Mouse (Mus musculus) 3T3-L1 (cell line): ENCODE results near the gene Sema4b.

Source experiments
- DNase-seq: peaks from one replicate; pipeline ENCODE4 v3.0.0-alpha.2; 2015; ENCODE audit warnings: low read depth, low spot score

Sema4b gene

DNA sequence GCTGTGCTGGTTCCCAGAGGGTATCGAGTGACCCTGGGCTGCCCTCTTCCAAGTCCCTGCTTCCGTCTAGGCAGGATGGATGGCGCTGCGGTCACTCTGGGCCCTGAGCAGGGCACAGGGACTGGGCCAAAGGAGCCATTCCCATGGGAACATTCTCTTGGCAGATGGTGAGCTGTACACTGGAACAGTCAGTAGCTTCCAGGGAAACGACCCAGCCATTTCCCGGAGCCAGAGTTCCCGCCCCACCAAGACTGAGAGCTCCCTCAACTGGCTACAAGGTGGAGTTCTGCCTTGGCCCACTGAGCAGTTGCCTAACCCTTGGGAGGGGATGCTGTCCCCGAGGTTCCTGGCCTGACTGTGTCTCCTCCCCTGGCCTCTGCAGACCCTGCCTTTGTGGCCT lies 29.9 kb downstream of the Sema4b start:
- peak; percentile 20 for DNase-seq

DNA sequence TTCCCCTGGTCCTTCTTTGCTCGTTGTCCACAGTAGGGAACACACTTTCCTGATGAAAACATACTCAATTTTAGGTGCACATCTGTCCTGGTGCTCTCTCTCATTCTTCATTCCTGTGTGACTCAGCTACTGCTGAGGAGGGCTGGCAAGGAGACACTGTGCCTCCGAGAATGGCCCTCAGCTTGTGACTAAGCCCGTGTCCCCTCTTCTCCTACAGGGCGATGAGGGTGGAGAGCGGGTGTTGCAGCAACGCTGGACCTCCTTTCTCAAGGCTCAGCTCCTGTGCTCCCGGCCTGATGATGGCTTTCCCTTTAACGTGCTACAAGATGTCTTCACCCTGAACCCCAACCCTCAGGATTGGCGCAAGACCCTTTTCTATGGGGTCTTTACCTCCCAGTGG lies 32.0 kb downstream of the Sema4b start:
- DNase-seq, result no peak

DNA sequence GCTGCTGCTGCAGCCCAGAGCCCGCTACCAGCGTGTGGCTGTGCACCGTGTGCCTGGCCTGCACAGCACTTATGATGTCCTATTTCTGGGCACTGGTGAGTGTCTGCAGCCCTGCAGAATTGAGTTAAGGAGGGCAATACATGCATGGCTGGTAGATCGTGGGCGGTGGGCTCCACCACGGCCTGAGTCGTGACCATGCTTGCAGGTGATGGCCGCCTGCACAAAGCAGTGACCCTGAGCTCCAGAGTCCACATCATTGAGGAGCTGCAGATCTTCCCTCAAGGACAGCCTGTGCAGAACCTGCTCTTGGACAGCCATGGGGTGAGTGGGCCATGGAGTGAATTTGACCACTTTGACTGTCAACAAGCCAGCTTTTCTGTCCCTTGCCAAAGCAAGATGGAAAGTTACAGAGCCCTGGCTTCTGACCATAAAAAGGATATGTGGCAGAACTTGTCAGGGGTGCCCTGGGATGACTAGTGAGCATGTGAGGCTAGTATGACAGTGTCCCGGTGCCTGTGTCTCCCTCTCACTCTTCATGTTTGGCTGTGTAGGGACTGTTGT lies 33.7 kb downstream of the Sema4b start:
- DNase-seq, result no peak

DNA sequence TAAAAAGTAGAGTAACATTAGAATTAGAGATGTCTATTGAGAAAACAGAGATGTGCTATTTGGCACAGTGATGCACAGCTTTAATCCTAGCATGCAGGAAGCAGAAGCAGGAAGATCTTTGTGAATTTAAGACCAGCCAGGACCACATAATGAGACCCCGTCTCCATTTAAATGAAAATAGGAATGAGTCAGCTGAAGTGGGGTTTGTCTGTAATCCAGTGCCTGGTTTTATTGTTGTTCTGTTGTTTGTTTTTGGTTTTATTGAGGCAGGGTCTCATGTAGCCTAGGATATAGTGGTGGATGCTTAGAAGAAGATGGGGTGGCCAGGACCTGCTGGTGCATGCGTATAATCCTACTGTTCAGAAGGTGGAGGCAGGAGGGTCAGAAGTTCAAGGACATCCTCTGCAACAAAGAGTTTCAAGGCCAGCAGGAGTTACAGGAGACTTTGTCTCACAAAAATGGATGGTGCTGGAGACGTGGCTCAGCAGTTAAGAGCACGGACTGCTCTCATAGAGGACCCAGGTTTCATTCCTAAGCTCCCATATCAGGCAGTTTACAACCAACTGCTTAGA lies 34.6 kb downstream of the Sema4b start:
- no peak for DNase-seq

DNA sequence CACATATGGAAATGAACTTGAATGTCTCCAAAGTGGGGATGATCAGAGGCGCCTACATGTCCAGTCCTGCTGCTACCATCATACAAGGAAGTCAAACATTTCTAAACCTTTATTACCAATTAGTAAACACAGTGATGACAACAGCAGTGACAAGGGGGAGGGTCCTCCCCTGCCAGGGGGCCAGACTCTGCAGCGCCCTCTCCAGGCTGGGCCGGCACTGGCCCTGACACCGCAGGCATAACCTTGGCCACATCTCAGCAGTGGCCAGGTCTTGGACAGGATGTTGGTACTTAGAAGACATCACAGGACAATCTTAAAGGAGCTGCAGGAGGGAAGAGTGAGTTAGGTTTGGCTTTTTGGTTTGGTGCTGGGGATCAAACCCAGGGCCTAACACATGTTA lies 40.4 kb downstream of the Sema4b start:
- no peak for DNase-seq

DNA sequence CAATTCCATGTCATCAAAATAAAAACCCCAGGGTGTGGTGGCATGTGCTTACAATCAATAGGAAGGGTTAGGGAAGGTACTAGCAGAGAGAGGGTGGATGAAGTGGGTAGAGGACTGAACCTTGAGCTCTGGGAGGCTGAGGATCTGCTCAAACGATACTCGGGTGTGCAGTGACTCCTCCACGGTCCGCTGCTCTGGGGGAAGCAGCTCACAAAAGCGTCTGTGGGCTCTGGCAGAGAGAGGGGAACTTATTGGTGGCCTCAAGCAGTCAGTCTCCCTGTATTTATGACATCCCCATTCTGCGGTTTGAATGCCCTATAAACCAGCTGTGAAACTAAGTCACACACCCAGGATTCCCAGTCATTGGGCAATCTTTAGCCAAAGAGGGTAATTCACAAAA lies 43.6 kb downstream of the Sema4b start:
- DNase-seq, result no peak

DNA sequence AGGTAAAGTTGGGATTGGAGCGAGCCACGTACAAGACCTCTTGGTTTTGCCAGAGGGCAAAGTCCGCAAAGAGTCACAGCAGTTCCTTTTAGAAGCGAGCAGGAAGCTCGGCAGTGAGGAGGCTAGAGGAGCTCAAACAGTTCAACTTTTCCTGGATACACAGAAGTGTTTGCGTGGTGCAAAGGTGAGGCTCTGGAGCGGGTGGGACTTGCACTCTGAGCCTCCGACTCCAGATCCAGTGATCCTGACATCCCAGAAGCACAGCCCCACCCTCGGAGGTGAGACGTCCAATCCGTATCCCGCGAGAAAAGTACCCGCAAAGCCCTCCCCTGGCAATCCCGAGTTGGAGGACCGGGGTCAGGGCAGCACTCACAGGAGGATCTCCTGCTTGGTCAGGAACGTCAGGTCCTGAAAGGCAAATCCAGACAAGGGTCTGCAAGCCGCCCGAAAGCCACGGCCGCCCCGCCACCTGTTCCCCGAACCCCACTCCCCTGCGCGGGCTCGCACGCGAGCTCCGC lies 45.4 kb downstream of the Sema4b start:
- peak; percentile 76 for DNase-seq

DNA sequence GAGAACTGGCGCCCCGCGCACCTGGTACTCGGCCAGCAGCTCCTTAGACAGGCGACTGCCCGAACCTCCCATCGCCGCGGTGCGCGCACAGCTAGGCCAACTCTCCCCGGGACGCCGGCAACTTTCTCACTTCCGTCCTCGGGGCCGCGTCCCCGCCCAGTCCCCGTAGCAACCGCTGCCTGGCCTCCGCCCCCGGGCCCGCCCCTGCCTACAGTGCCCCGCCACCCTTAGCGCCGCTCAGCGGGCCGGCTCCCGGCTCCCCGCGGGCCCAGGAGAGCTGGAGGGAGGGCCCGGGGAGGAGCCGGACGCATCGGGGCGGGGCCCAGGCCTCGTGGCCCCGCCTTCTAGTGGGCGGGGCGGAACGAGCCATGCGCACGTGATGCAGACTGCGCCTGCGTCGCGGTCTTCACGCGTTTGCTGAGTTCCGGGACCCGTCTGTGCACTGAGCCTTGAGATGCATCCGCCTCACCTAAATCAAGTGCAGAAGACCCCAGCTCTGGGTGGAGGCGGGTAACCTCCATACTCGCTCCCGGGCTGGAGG lies 45.9 kb downstream of the Sema4b start, which contains the start of the genes Cib1 and Gdpgp1:
TSS of gene Cib1 (minus strand) at position 325 of the 541 bp plus-strand sequence.
TSS of gene Gdpgp1 (plus strand) at position 377 of the 541 bp plus-strand sequence.
- DNase-seq, result peak; percentile 88

DNA sequence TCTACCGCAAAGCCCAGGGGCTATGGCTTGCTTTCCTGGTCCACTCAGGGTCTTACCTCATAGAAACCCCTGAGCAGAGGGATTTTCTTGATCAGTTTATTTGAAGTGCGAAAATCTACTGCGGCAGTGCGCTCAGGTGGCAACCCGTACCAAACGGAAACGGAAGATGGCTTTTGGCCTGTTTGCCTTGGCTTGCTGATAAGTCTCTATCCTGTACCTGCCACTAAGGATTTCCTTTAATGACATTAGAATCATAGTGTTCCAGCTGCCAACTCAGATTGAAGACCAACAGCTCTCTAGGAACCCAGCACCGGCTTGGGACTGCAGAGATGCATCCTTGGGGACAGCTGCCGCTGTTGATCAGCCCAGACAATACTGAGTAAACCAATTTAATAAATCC lies 47.2 kb downstream of the Sema4b start:
- no peak for DNase-seq

DNA sequence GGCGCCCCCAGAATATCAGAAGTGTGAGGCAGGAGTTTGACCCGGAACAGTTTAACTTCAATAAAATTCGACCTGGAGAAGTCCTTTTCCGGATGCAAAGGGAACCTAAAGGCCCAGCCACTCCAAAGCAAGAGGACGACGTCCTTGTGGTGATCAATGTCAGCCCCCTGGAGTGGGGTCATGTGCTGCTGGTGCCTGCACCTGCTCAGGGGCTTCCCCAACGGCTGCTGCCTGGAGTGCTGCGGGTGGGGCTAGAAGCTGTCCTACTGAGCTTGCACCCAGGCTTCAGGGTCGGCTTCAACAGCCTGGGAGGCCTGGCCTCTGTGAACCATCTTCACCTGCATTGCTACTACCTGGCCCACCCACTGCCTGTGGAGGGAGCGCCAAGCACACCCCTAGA lies 51.9 kb downstream of the Sema4b start:
- DNase-seq, result no peak

DNA sequence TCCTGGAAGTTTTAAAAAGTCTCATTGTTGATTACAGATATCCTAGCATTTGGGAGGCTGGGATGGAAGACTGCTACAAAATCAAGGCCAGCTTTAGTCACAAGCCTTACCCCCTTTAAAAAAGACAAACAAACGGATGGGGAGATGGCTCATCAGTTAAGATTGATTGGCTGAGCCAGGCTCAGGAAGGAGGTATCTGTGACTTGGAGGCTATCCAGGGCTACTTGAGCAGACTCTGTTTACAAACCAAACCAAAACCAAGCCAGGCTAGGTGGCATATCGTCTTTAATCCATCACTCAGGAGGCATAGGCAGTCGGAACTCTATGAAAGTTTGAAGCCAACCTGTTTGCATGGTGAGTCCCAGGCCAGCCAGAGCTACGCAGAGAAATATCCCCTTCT lies 55.0 kb downstream of the Sema4b start:
- DNase-seq, result no peak

DNA sequence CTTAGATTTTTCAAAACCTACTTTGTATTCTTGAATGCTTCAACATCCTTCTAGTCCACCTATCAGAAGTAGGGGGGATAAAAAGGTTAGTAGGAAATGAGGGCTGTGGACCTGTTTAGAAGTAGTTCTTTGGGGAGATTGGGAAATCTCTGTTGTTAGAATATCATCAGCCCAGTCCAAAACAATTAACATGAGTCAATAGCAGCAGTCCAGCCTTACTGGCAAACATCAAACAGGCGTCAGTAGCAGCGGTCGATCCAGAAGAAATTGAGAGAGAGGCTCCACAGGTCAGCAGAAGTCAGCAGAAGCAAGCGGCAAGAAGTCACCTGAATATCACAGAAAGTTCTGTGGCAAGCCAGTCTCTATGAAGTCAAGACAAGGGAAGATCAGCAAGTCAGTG lies 58.2 kb downstream of the Sema4b start:
- DNase-seq, result no peak

DNA sequence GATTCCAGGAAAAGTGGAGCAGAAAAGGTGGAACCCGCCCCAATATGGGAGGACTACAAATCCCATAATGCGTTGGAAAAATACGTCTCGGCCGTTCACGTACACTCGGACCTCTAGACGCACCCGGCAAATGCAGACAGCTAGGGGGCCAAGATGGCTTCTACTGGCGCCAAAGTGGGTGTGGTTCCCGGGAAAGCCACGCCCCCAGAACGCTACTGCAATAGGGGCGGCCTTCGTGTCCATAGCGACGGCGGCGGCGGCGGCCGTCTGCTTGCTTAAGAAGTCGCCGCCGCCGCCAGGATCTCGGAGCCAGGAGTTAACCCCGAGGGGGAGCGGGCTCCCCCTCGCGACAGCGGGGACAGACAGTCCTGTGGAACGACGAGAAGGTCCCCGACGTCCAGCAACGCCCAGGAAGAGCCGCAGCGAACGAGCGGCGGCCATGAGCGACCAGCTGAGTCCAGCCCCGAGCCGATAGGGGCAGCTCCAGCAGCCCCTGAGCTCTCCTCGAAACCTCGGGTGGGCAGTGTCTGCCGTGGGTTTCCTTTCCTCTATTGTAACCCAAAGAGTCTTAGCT lies 59.6 kb downstream of the Sema4b start, which contains the start of gene Ttll13:
TSS of gene Ttll13 (plus strand) at position 229 of the 574 bp plus-strand sequence.
- peak; percentile 97 for DNase-seq

DNA sequence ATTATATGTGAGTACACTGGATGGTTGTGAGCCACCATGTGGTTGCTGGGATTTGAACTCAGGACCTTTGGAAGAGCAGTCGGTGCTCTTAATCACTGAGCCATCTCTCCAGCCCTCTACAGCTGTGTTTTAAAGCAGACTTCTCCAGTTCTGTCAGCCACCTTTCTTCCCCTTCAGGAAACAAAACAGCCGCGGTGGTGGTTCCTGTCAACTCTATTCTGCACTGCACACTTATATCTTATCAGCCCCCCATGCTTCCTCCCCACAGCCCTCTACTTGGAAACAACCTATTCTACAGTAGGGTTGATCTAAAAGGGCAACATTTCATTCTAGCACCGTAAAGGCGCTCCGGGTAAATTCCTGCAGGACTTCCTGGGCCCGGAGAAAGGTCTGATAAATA lies 60.2 kb downstream of the Sema4b start:
- no peak for DNase-seq

DNA sequence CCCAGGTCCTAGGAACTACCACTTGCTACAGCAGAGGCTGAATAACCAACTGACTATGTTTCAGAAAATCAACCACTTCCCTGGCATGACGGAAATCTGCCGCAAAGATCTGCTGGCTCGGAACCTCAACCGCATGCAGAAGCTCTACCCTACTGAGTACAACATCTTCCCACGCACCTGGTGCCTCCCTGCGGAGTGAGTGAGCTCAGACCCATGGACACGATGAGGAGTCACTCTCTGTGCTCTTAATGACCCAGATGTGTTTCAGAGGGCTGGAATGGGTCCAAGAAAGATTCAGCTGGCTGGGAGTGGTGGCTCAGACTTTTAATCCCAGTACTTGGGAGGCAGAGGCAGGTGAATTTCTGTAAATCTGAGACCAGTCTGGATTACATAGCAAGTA lies 65.8 kb downstream of the Sema4b start:
- peak; percentile 9 for DNase-seq

DNA sequence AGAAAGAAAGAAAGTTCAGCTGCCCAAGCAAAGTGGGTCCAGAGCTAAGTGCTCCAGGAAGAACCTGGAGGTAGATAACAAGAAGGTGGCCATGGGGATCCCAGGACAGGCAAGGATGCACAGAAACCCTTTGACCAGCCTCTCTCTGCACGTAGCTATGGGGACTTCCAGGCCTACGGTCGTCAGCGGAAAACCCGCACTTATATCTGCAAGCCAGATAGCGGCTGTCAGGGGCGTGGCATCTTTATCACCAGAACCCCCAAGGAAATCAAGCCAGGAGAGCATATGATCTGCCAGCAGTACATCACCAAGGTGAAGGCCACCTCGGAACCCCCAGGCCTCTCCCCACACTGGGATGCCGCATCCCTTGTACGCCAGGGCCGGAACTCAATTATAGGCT lies 66.2 kb downstream of the Sema4b start:
- DNase-seq, result no peak

DNA sequence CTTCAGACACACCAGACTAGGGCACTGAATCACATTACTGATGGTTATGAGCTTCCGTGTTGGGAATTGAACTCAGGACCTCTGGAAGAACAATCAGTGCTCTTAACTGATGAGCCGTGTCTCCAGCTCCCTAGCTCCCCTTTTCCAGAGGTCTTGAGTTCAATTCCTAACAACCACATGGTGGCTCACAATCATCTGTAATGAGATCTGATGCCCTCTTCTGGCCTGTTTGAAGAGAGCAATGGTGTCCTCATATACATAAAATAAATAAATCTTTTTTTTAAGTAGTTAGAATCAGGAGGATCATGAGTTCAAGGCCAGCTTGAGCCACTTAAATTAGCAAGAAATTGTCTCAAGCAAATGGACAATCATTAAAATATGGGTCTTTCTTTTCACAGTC lies 69.3 kb downstream of the Sema4b start:
- peak; percentile 31 for DNase-seq

DNA sequence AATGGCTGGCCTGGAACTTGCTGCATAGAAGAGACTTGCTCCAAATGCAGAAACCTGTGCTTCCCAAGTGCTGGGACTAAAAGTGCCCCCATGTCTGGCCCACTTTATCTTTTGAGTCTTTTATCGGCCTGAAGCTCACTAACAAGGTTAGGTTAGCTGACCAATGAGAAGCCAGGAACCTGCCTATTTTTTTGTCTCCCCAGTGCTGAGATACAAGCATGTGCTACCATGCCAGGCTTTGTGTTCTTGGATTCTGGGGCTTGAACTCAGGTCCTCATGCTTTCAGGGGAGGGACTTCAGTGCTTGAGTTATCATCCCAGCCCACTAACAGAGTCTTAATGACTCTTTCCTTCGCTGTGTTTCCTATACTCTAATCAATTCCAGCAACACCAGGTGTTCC lies 71.1 kb downstream of the Sema4b start:
- no peak for DNase-seq

DNA sequence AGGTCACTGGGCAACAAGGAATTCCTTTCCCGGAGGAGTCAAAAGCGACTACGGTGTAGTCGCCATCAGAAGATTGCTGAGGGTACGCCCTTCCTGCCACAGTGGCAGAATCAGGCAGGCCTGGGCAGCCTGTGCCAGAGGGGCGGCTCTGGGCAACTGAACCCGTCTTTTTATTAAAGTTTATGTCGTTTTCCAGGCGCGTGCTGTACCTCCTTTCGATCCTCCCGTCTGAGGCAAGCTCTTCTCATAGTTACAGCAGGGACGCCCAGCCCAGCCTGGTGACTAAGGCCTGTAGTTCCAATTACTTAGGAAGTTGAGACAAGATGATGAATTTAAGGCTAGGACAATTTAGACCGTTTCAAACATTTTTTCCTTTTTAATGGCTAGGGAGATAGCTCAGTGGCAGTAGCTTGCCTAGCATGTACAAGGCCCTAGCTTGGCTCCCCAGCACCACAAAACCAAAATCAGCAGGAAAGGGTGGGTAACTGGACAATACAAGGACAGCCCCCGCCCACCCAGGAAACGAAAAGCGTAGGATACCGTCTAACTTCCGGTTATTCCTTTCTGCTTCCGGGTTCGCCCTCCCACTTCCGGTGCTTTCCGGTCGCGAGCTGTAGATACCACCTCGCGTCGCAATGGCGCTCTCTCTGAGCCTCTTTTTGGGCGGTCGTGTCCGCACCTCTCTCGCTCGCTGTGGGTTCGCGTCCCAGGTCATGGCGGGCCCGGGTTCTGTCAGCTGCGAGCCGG lies 74.2 kb downstream of the Sema4b start, which contains the start of gene Ngrn:
TSS of gene Ngrn (plus strand) at position 591 of the 747 bp plus-strand sequence.
- DNase-seq, result peak; percentile 92

DNA sequence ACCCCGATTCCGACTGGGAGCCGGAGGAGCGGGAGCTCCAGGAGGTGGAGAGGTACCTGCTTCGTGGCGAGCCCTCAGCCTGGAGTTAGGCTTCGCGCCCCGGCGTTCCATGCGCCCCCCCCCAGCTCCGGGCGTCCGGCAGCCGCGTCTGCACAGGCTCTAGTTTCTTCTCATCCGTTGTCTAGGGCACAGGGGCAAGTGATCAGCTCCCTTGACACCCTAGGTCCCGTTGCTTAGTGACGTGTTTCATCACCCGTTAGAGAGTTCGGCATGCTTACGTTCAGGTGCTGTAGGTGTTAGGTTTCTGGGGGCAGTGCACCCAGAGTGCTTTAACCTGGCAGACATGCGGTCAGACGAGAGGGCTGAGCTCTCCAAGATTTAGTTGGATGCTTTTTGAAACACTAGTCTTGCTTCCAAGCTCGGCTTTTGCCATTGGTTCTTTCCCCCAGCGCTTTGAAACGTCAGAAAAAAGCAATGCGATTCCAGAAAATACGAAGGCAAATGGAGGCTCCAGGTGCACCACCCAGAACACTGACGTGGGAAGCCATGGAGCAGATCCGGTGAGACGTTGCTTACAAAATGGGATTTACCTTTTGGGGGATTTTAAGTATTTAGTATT lies 74.8 kb downstream of the Sema4b start:
- DNase-seq, result peak; percentile 49

DNA sequence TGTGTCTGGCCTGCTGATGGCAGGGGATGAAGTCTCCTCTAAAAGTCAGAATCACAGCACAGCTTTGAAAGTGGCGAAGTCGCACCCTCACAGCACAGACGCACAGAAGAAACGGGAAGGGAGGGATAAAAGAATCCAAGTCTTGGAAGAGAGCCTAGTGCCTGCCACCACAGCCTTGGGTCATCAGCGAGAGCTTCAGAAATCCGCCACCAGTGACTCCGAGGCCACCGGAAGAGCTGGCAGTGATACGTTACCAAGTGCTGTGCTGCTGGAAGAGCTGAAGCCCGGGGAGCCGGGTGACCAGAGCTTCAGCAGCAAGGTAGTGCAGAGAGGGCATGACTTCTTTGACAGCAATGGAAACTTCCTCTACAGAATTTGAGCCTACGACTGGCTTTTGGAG lies 78.0 kb downstream of the Sema4b start:
- DNase-seq, result no peak

DNA sequence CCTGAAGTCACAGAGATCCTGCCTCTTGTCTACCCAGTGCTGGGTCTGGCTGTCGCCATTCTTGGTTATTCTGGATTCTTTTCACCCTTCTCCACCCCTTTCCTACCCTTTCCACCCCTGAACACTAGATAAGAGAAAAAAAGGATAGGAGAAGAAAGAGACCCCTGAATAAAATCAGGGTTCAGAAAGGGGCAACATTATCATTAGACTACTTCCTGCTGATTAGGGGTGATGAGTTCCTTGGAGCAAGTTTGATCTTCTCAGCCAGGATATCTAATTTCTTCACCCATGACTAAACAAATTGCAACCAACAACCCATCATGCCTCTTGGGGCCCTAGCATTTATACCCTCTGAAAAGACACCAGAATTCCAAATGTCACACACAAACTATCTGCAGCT lies 81.1 kb downstream of the Sema4b start:
- DNase-seq, result no peak
